Mouse (Mus musculus): ENCODE data around the gene Chd9.

Chd9 gene

DNA sequence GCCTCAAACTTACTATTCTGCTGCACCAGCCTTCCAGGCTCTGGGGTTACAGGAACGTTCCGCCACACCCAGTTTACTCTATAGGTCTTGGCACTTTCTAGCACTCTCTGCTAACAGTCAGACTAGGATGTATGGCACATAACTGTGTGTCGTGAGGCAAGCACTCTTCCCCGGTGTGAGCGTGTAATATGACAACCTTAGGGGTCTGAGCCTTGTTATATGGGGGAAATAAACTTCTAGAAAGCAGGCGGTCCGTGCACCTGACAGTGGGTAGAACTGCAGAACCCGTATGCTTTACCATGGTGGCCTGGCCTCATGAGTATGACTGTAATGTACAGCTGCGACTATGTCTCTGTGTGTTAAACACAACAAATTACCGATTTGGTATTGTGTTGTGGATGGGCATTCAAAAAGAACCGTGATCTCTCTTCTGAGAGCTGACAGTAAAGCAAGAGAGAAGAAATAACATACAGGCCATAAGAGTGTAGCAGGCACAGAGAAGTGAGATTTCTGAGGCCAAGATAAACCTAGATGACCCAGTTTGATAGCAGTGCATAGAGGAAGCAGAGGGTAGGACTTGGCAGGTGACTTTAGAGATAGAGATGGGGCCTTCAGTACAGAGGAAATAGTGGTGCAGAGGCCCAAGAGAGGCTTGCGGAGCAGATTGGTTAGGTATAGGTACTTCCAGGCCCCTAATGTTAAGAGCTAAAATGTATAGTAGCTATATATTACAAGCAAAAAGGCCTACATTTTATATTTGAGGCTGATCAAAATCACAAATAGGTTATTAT, 249.1 kb downstream of the Chd9 start:
- DNase-seq (ENCODE audit: low spot score in 2 of 2) = no peak

DNA sequence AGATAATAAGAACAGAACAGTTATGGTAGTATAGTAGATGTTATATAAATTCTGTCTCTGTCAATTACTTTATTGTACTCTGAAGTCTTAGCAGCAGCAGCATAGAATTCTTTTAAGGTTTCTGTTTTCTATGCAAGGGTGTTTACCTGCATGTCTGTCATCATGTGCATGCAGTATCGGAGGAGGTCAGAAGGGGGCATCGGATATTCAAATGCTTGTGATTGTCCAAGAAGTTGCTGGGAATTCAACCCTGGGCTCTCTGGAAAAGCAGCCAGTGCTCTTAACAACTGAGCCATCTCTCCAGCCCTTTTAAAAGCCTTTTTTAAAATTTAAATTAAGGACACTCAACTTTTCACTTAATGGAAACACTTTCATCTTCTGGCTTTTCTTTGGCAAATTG, 251.5 kb downstream of the Chd9 start:
- no peak for DNase-seq (ENCODE audit: low spot score in 2 of 2)

DNA sequence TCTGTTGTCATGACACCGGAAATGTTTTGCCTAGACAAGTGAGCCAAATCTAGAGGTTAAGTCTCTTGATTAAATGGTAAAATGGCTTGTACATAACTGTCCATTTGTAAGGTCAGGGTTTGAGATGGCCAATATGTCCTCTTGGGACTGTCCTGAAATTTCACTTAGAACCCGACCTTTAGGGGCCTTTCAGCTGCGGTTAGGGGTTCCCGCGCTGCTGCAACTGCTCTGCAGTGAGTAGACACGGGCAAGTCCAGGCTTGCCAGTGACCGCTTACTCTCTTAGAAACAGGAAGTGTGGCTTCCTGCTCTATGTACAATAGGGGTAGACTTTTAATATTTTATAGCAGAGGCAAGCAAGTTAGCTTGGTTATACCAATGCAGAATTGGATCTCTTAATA, 253.8 kb downstream of the Chd9 start:
- no peak for DNase-seq (ENCODE audit: low spot score in 2 of 2)

DNA sequence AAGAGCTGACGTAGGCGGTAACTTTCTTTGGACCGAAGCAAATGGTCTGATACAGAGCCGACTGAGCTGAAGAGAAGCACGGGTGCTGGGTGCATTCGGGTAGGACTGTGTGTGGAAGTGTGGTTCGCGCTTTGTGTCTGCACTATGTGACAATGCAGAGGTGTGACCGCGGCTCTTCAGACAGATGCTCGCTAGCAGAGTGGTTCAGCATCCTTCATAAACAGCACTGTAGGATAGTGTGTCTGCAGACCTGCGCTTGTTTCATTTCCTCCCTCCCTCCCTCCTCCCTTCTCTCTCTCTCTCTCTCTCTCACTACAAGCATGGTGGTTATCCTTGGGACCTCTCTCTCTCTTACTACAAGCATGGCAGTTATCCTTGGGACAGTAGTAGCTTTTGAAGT, 254.3 kb downstream of the Chd9 start:
- DNase-seq (ENCODE audit: low spot score in 2 of 2) = no peak

DNA sequence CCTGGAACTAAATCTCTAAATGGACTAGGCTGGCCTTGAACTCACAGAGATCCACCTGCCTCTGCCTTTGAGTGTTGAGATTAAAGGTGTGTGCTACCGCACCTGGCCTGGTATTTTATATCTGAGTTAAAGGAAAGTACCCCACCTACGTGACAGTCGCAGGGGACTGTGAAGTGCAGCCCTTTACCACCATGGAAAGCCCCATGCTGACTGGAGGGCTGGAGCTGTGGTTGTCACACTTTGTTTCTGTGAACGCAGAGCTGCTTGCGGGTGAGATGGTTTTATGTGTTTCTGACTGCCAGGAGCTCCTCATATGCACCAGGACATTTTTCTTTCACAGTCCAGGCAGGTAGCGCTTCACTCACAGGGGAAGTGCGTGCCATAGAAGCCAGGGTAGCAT, 260.3 kb downstream of the Chd9 start:
- no peak for DNase-seq (ENCODE audit: low spot score in 2 of 2)

DNA sequence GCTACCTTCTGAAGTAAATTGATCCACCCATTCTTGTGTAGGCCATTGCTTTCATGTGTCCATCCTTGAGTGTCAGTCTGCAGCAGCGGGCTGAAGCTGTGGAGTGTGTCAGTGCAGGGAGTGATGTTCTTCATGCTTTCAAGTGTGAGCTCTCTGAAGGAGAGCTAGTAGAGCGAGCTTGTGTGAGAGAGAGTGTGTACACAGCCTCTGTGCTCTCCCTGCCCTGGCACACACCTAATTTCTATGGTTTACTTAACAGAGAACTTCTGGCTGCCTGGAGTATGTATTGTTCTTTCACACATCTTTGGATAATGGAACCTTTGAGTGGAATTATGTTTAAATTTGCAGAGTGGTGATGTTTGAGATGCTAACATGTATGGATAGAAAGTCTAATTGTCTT, 261.4 kb downstream of the Chd9 start:
- DNase-seq (ENCODE audit: low spot score in 2 of 2) = no peak

DNA sequence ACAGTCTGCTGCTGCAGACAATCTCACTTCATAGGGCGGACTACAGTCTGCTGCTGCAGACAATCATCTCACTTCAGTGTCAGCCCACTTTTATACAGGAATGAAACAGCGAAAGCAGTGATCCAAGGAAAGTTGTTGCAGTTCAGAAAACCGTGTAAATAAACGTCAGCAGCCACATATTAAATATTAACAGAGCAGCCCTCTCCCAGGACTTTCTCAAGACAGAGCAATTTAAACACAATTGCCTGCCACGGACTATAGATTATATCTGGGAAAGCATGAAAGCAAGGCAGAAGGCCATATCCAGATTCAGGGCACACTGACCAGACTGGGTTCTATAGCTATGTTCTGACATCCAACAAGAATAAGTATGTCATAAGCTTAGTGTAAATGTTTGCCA, 266.0 kb downstream of the Chd9 start:
- no peak for DNase-seq (ENCODE audit: low spot score in 2 of 2)

DNA sequence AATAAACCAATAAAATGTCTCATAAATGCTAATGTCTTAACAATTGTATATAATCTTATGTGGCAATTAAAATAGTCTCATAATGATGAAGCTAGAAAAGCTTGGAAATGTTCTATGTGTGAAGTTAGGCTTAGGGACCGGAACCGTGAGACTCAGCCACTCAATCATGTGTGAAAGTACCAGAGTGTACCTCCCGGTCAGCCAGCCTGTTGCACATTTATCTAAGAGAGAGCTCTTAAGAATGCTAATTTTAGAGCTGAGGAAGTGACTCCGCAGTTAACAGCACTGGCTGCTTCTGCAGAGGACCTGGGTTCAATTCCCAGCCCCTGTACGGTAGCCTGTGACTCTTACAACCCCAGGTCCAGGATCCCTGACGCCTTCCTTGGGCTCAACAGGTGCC, 270.0 kb downstream of the Chd9 start:
- DNase-seq (ENCODE audit: low spot score in 2 of 2) = no peak
